Mouse (Mus musculus) mouse embryonic stem cell (cell line): ENCODE measurements at regions not wholly inside any gene's neighbourhood (a gene's known extent, or its start where the extent isn't known, plus 50 kb on each side); places are given as distances from the start of the nearest gene placed in this dataset.

Source experiments
- in situ Hi-C, 2 experiments: fragments of 300-500 bp; cut with MboI; formaldehyde crosslinking; loops; 1 replicate in 1 of 2; 3 replicates in 1 of 2; pipeline ENCODE4 v1.14.3; 2019 to 2020; ENCODE audit warnings: low sequenced_read_pairs in 2 of 2, low pct_unique_long_range_greater_than_20kb in 1 of 2, mixed read lengths in 1 of 2; ENCODE audit not compliant: unreplicated experiment in 1 of 2

DNA sequence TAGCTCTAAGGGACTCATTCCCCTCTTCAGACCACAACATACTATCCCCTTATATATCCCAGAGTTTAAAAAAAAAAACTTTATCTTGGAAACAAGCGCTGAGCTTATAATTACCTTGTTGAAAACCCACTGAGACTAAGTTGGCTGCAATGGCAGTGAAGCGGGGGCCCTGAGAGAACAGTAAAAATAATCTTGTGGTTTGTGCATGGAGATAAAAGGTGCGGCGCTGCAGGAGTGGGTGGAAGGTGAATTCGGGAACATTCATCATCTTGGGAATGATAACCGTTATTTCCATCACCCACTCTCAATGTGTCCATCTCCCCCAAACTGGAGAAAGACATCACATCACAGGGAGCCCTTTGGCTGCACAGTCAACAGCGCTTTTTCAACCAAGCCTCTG lies 327.9 kb downstream of the Insig2 start:
- in situ Hi-C loops = no loop called here

DNA sequence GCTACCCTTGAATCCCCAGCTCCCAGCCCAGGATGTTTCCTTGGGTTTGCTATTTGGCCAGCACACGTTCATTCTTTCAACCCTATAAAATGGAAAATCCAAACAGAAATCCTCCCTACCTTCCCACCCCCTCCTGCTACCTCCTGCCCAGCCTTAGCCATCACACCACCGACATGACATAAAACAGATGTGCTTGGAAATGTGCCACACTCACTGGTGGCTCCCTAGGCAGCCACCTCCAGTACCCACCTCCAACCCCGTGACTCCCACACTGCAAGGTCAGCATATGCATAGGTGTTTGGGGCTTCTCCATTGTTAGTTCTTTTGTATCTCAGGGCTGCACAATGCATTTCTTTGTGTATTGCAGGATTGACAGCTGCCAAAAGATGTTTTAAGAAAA lies 327.2 kb downstream of the Insig2 start:
- in situ Hi-C loops = no loop called here

DNA sequence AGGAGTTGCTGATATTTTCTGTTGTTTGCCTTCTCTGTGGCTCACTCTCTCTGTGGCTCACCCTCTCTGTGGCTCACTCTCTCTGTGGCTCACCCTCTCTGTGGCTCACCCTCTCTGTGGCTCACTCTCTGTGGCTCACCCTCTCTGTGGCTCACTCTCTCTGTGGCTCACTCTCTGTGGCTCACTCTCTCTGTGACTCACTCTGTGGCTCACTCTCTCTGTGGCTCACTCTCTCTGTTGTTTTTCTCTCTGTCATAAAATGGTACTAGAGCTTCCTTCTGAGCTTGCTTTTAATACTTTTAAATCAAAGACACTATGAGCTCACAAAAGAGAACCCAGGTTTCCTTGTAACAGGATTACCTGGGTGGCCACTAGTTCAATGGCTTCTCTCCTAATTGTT lies 320.3 kb downstream of the Insig2 start:
- in situ Hi-C loops = no loop called here

DNA sequence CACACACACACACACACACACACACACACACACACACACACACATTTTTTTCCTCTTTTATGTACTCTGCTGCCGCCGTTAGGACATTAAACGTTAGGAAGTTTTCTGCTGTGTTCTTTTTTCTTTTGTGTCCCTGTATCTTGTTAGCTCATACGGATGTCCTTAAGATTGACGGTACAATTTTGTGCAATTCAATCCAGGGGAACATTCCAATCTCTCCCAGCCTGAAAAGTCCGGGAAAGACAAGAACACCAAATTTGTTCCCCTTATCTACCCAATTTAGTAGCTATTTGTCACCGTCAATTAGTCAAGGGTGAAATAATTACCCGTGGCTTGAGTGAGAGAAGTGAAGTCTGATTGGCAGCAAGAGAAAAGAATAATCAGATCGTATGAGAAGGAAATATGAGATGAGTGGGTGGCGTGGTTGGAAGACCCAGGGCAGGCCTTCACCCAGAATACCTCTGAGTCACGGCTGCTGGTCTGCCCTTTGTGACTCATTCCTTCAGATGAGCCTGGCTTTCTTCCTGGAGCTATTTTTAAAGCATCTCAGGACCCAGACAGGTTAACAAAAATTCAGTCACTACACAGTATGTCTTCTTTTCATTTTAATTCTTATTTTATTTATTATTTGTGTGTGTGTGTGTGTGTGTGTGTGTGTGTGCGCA lies 318.4 kb downstream of the Insig2 start:
- in situ Hi-C loops = no loop called here

DNA sequence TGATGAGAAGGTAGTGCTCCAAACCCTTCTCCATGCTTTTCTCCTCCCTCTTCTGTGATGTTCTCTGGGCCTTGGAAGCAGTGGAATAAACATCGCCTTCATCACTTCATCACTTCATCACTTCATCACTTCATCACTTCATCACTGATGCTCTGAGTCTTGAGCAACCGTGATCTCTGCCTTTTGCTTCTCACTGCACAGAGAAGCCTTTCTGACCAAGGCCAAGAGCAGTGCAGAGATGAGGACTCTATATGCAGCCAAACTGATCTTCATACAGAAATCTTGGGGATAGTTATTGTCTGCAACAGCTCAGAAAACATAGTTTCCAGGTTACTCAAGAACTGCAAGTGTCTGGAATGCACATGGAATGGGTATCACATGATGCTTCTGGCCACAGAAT lies 303.0 kb downstream of the Insig2 start:
- in situ Hi-C loops = no loop called here

DNA sequence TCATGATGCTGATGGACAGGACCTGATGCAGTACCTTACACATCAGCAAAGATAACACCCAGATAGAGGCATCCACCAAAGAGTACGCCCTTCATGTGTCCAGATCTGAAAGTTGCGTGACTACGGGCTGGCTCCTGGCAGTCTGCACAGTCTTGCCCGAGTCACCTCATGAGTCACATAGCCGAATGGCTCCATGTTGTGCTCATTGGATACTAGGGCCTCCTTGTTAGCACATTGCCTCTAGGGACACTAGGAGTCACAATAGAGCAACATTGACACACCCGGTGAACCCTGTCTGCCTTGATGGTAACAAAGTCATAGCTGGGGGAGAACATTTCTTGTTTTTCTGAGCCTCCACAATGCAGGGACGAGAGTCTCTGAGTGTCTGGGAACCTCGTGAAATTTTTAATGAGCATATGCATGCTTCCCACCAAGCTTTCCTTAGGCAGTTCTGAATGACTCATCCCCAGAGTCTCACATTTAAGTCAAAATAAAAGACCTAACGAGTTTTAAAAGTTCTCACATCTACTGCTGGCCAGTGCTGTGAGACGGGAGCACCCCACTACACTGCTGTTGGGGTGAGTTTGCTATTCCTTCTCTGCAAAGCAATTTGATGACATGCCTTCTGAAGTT lies 297.5 kb downstream of the Insig2 start:
- in situ Hi-C loops = no loop called here

DNA sequence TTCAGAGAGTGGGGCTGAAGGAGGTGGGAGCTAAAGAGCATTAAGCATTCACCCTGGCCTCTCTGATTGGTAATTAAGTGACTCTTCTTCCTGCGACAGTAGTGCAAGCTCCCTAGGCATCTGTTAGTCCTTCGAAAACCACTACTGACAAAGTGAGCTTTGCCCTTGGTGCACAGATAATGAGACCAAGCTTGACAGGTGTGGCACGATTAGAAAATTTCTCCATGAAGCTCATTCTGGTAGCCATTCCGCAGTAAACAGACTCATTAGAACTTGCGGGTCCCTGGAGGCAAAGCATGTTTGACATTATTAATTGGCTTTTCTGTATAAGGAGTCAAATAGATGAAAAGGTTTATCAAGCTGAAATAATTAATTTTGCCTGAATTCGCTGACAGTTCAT lies 285.8 kb downstream of the Insig2 start:
- in situ Hi-C loops = no loop called here

DNA sequence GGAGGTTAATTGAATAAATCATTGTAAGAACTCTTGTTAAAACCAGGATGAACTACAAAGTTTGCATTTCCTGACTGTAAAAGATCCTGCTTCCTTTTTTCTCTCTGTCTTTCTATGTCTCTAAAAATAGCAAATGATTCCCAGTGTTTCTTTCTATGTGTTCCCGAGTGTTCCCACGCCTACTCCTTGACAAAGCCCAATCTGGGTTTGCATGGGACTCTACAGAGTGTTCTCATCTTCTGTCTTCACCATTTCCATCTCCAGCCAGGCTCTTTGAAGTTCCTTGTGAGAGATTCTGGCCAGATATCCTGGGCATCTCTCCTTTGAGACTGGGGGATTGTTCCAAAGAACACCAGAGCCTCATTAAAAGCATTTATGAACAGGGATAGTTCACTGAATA lies 285.0 kb downstream of the Insig2 start:
- in situ Hi-C loops = no loop called here

DNA sequence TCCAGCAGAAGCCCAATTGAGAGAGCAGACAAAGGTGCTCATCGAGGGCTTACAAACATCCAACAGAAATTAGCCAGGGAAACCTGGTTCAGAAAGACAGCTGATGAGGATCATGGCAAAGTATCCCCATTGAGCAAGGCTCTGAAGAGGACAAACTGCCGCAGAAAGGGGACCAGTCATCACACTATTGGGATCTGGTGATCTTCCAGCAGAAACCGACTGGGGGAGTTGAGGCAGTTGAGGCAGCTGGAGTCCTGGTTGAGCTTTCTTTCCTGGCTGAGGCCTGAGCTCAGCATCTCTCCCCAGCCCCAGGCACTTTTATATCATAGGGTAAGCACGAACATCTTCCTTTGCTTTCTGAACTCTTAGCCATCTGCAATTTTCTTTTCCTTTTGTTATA lies 282.7 kb downstream of the Insig2 start:
- in situ Hi-C loops = loop anchor here (25.0 kb wide), 1 partner anchor 462 kb away; no protein-coding TSS in a partner anchor

DNA sequence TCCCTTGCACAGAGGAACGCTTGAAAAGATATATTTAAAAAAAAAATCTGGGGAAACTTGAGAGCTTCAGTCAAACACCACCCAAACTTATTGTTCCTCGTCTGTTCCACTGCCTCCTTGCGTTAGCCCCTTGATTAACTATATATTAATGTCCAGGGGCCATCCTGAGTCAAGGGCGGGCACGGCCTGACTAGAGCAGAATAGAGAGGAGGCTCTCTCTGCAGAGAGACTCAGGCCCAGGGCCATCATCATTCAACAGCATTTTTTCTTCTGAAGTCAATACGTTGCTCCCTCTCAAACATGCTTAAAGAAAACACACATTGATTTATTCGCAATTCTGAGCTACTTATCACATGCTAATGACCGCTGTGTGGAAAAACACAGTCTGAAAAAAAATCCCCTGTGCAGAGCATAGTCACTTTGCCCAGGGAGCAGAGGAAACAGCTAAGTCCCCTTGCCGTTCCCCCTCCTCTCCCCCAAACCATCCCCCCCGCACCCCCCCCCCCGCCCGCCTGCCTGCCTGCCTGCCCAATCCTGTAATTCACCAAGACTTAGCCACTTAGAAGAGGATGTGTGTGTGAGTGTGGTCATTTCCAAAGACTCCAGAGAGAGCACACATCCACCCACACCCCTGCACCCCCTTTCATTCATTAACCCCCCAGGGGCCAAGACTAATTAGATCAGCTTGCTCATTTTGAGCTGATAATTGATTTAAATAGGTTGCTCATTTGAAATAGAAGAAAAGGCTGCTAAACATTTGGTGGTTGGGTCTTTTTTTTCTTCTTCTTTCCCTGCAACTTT lies 281.5 kb downstream of the Insig2 start:
- in situ Hi-C loops = loop anchor here (25.0 kb wide), 1 partner anchor 464 kb away; no protein-coding TSS in a partner anchor

DNA sequence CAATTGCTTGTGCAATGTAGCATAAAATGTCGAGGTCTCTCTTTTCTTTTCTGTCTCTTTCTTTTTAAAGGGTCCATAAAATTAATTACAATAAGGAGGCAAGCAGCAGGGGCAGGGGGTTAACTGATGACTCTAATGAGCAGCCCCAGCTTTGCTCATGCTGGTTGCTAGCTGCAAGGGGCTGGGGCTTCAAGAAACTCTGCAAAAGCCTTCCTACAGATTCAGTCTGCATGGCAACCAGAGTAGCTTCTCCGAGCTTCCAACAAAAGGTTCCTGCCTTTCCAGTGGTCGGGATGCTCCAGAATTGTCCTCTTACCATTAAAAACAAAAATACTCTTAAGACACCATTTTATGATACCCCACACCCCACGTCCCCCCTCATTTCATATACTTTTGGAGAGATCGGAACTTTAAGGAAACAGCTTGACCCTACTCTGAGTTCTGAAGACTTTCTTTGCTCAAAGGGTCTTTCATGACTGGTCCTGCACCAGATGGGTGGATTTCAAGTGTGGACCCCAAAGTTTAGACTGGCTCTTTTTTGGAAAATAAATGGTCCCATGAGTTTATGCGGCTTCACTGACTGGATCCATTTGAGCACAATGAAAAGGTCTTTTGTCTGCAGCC lies 280.8 kb downstream of the Insig2 start:
- in situ Hi-C loops = loop anchor here (25.0 kb wide), 1 partner anchor 464 kb away; no protein-coding TSS in a partner anchor

DNA sequence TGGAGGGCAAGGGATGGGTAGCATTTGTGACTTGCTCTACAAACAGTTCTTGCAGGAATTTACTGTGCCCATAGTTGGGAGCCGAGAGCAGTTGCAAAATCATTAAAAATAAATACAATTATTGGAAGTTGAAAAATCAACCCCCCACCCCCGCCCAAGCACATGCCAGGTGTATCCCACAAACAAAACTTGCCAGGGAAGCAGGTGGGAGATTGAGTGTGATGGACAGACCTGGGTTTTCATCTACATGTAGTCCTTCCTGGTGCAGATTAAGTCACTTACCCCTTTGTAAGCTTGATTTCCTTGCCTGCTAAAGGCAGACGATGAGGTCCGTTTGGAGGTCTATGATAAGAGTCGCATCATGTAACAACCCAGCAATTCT lies 280.3 kb downstream of the Insig2 start:
- in situ Hi-C loops = loop anchor here (25.0 kb wide), 1 partner anchor 465 kb away; no protein-coding TSS in a partner anchor

DNA sequence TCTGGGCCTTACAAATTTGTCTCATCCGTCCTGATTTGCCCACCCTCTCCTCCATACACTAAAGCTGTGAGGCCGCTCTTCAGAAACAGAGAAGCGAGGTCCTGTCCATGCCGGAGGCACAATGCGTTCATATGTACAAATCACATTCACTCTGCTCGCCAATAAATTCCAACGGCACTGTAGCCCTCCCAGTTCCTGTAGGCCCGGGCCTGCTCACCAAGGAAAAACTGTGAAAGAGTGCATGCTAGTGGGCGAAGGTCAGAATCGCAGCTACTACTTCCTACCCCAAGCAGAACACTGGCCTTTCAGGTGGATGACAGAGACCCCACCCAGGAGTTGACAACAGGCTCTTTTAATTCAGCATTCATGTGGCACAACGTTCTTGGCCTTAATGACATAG lies 278.7 kb downstream of the Insig2 start:
- in situ Hi-C loops = loop anchor here (25.0 kb wide), 1 partner anchor 466 kb away; no protein-coding TSS in a partner anchor

DNA sequence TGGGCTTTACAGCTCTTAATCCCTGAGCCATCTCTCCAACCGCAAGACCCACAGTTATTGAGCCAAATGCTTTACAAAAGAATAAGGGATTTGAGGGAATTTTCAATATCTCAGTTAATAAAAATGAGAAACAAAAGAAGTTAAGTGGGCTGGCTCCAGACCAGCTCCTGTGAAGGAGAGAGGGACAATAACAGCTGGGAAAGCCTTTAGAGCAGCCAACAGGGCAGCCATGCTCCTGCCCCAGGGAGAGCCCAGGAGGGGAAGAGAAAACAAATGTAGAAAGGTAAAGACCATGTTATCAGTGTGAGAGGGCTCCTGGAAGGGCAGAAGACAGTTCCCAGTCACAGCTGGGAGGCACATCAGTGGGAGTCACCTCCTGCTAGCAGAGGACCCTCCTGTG lies 257.8 kb downstream of the Insig2 start:
- in situ Hi-C loops = loop anchor here (5.0 to 25.0 kb wide), 3 partner anchors 90 to 487 kb away; no protein-coding TSS in a partner anchor

DNA sequence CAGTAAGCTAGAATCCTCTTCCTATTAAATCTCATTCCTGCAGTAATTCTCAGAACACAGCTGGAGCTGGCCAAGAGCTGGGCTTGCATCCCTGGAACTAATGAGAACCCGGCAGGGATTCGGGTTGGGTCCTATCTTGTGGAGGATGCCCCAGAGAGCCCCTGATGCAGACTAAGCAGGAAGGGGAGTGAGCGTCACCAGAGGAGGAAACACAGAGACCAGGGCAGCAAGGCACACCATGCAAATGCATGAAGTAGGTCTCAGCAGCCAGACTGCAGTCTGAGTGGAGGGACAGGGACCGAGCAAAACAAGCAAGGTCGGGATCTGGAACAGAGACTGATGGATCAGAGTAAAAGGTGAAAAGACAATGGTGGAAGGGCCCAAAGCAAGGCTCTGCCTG lies 249.6 kb downstream of the Insig2 start:
- in situ Hi-C loops = no loop called here

DNA sequence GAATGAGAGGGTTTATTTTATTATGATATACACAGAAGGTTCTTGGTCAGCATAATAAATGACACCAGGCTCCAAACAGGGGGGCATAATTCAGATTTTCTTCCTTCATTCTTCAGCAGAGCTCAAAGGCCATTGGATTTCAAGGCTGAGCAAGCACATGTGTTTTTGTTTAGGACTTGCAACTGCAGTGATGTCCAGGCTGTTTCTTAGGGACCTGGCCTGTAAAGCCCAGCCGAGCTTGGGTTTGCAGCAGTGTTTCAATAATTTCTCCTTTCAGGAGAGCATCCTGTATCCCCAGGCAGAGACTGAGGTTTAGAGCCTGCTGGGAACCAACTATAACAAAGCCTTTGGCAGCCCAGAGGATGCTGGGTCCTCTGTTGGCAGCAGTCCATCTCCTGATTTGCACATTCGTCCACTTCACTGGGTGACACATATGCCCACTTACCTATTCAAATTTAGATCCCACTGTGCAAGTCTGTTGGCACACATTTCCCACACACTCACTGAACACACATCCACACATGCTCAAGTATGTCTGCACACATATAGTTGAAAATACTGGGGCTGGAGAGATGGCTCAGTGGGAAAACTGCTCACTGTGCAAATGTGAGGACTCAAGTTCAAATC lies 247.2 kb downstream of the Insig2 start:
- in situ Hi-C loops = no loop called here

DNA sequence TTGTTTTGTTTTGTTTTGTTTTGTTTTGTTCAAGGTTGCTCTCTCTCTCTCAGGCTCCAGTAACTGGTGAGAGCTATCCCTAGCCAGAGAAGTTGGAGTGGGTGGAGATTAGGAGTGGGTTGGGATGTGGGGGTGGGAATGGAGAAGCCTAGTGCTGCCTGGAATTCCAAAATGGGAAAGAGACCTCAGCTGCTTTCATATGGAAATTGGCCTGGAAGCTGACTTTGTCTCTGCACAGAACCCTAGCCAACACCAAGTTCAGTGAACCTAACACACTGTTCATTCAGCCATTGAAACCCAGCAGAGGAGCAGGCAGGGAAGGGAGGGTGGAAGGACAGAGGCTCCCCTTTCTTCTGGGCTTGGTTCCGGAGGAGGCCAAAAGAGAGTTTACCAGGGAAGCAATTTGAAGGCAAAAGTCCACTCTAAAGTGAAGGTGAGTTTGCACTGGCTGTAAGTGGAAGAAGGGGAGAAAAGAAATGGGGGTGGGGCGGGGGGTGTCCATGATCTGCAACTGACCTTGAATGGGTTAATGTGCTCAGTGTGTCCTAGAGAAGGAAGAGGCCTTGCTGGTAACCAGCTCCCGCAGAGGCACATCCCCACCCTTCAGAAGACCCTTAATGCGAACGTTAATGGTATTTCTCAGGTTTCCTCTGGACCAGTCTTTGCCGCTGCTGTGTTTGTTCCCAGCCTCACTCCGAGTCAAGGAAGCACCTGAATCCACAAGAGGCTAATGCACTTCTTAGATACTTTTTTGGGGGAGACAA lies 245.1 kb downstream of the Insig2 start:
- in situ Hi-C loops = no loop called here

DNA sequence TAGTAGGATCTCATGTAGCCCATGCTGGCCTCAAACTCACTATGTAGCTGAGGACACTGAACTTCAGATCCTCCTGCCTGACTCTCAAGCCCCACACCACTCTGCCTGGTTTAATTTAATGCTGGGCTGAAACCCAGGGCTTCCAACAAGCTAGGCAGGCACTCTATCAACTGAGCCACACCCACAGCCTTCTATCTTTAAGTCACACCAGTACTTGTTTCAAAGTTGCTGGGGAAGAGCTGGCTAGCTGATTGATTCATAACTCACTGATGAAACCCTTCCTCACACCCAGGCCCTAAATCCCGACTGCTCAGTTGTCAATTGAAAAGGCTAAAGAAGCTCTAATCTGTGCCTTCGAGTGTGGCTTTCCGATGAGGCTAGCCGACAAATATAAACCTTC lies 241.8 kb downstream of the Insig2 start:
- in situ Hi-C loops = no loop called here
